Mouse (Mus musculus) gastrocnemius, adult 18-20 months (tissue): ENCODE measurements around the gene Gstp3. TPM values are rescaled to one million over a fixed set of nuclear protein-coding genes. Genes with fewer than 3 reads are reported as not detected.
"Not testable (repeated sequence)": the region's sequence is repeated elsewhere in the genome, so short reads cannot be mapped to it uniquely, and the experiment has no call there.

Source experiments
- DNase-seq: peaks from one replicate; pipeline ENCODE4 v3.0.0; 2021; ENCODE audit warnings: low spot score
- total RNA-seq, 2 experiments: library from RNA; stranded (reverse); gene quantifications; 2 replicates each; pipeline ENCODE4 v1.2.3; 2021

The Gstp3 gene
- total RNA-seq, 2 experiments from 2014 or later: not detected

DNA sequence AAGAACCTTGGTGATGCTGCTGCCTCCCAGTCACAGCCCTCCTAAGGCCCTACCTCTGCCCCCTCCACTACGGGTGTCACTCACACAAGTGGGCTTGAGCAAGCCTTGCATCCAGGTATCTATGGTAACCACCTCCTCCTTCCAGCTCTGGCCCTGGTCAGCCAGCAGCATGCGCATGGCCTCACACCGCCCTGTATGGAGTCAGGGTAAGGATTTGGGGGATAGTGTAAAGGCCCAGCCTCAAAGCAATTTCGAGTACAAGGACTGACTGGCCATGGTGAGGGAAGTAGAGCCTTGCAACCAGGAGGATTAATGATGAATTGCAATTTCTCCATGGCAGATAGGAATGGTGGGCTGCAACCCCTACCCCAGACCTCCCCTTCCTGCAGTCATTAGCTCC is 17.9 kb downstream of the Gstp3 start:
- not testable (repeated sequence) for DNase-seq

DNA sequence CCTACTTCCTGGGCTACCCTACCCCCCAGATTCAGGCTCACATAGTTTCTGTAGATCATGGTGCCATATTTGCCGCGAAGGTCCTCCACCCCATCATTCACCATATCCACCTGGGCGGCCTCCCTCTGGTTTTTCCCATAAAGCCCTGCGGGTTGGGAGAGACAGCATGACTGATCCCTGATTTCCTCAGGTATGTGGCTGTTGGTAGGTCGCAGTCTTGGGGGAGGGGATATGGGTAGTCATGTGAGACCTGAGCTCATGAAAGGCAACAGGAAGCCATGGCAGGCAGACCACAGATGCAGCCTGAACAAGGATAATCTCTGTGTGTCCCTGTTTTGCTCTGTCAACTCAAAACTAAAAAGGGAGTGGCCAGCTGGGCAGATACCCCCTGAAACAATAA is 18.4 kb downstream of the Gstp3 start:
- not testable (repeated sequence) for DNase-seq

DNA sequence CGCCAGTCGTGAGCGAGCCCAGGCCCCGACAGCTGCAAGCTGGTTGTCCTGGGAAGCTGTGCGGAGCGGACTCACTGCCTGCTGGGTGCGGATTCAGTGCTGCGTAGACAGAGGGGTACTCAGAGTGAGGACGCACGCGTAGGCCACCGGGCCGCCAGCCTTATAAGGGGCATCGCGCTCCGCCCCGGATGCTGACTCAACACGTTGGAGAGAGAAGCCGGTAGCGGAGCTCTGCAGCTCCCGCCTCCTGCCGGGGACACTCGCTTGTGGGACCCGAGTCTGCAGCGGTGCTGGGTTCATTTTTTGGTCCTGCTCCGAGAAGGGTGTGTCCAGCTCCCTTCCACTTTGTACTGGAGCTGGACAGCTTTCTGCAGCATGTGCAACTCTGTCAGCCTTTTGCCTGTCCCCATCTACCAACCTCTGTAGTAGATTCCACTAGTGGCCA is 21.6 kb downstream of the Gstp3 start, which contains the start of gene Gstp1:
Gstp1 (minus strand) TSS at position 198 of the 445 bp plus-strand sequence.
- DNase-seq: peak; percentile 92

DNA sequence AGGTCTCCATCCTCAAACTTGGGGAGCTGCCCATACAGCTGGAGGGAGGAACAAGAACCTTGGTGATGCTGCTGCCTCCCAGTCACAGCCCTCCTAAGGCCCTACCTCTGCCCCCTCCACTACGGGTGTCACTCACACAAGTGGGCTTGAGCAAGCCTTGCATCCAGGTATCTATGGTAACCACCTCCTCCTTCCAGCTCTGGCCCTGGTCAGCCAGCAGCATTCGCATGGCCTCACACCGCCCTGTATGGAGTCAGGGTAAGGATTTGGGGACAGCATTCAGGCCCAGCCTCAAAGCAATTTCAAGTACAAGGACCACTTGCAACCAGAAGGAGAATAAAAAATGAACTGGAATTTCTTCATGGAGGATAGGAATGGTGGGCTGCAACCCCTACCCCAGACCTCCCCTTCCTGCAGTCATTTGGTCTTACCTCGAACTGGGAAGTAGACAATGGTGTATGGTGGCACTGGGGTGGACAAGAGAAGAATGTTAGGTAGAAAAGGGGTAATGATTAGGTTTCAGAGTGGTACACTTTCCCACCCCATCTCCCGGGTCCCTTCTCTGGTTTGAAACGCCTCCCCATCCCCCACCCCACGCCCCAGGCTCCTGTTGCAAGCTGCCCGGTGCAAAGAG is 22.1 kb downstream of the Gstp3 start:
- DNase-seq: not testable (repeated sequence)

DNA sequence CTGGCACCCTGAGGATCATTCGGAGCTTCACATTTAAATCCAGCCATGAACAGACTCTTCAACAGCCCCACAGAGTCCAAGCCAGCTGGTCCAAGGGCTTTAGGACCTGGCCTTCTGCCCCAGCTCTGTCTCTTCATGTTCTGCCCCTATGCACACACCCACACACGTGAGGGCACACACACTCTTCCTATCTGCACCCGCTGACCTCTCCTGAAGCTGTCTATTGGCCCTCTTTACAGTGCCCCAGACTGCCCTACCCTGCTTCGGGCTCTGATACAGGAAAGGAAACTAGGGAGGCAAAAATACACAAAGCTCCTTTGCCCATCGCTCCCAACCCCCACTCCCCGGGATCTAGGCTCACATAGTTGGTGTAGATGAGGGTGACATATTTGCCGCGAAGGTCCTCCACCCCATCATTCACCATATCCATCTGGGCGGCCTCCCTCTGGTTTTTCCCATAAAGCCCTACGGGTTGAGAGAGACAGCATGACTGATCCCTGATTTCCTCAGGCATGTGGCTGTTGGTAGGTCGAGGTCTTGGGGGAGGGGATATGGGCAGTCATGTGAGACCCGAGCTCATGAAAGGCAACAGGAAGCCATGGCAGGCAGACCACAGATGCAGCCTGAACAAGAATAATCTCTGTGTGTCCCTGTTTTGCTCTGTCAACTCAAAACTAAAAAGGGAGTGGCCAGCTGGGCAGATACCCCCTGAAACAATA is 22.9 kb downstream of the Gstp3 start:
- DNase-seq: no peak

DNA sequence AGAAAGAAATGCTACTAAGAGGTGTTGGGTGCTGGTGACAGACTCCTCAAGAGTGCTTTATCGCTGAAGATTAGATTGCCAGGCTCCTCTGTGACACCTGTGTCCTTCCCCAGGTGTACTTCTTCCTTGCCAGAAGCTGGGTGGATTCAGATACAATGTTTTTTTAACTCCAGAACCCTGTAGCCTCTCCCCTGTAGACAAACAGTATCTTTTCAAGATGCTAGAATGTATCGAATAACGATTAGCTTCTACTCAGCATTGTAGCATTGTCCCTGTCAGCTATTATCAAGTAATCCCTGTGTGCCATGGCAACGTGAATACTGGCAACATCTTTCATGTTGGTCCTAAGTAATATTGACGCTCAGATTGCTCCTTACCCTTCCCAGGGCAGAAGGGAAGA is 25.6 kb downstream of the Gstp3 start:
- no peak for DNase-seq

DNA sequence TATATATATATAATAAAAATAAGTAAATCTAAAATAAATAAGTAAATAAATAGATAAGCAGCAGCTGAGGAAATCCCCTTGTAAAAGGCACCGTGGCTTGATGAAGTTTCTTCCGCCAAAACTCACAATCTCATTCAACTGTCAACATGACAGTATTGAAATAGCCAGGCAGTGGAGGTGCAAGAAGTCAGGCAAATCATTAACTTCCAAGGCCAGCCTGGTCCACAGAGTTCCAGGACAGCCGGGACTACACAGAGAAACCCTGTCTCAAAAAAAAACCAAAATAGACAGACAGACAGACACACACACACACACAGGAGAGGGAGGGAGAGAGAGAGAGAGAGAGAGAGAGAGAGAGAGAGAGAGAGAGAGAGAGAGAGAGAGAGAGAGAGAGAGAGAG is 26.1 kb downstream of the Gstp3 start:
- no peak for DNase-seq

DNA sequence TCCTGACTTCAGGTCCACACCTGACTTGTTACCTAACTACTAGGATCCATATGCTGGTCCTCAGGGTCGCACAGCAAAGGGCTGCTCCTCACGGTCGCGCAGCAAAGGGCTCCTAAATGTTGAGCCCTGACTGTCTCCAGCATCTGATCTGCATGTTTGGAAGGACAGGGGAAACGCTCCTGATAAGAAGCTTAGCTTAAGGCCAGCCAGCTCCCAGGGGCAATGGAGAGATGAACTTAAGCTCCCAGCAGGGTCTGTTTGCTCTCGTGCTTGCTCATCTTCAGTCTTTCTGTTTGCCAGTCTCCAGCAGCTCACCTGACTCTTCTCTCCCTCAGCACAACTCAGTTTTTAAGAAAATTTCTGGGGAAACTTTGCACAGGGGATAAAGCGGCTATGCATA is 26.7 kb downstream of the Gstp3 start:
- no peak for DNase-seq

DNA sequence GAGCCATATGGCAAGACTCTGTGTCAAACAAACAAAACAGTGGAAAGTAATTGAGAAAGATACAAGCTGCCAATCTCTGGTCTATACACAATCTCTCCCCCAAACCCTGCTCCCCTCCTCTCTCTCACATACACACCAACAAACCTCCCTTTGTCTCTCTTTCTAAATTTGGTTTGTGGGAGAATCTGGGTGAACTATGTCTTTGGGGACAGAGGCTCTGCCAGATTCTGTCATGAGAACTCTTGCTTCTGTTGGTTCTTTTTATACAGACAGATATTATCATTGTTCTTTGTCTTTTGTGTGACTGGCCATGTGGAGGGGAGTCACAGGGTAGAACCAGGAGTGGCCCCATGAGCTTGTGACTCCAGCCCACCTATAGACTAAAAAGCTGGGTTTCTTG is 31.8 kb downstream of the Gstp3 start:
- DNase-seq: no peak

DNA sequence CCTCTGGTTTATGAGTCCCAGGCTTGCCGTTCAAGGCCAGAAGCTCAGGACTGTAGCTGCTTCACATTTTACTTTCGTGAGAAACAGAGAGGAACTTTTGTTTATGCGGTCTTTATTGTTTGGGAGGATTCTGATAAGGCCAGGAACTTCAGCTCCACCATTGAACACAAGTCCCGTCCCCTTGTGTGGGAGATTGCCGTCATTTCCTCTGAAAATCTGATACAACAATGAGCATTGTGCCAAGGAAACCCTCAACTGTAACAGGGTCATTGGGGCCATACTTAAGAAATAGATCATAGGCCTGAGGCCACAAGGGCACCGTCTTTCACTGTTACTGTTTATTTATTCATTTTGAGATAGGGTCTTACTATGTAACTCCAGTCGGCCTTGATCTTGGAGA is 36.2 kb downstream of the Gstp3 start:
- no peak for DNase-seq

DNA sequence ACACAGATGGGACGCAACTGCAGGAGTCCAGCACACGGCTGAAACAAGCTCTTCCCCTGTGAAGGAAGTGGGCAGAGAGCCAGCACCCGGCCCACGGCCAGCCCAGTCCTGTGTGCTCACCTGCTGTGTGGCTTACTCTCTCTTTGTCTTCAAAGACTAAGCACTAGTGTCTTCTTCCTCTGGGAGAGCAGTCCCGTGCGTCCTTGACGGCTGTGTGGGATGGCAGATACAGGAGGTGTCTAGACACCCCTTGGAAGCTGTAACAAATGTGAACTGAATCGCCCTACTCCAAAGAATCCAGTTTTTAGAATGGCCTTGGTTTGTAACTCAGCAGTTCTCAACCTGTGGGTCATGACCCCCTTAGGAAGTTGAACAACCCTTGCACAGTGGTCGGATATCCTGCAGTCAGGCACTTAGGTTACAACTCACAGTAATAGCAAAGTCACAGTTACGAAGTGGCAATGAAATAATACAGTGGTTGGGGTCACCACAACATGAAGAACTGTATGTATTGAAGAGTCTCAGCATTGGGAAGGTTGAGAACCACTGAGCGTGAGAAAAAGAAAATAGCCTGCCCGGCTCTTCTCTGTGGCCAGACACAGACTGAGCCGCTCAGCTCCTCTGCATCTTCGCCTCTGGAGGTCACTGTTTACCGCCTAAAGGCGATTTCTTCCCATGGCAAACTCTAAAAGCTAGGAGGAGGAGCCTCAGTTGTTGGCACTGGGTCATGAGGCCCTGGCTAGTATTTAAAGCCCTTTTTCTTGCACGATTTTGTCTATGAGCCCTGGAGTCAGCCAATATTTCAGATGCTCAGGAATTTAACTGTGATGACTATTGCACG is 40.4 kb downstream of the Gstp3 start:
- DNase-seq: peak; percentile 92

DNA sequence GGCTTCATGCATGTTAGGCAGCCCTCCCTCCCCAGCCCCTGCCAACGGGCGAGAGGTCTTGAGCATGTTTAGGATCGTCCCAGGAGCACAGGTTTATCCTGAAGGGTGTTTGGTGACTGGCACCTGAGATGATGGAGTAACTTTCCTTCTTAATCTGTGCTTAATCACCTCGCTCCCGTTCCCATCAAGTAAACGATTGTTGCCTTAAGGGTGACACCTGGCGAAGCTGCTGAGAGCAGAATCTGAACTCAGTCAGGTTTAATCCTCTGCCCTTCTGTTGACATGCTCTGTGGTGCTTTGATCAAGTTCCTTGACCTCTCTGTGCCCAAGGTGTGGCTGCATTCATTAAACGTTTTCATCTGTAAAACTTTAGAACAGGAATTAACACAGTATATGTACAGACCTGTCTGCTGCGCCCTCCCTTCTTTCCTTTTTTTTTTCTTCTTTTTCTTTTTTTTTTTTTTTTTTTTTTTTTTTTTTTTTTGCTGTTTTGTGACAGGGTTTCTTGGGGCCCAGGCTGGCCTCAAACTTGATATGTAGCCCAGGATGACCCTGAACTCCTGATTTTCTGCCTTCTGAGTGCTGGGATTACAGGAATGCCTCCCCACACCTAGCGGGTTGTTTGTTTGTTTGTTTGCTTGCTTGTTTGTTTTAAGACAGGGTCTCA is 41.3 kb downstream of the Gstp3 start:
- DNase-seq: no peak

DNA sequence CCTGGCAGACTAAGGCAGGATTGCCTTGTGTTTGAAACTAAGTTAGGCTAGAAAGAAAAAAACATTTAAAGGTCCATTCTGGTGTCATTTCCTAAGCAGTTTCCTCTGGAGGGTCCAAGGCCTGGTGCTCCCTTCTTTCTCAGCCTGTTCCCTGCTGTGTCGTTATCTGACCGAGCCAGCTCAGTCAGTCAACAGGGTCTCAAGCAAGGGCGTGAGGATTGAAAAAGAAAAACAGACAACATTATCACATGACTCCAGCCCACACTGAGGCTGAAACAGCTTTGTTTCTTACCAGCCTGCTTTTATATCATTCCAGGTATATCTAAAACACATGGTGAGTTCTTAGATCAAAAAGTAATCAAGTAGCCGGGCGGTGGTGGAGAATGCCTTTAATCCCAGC is 43.7 kb downstream of the Gstp3 start:
- DNase-seq: no peak

DNA sequence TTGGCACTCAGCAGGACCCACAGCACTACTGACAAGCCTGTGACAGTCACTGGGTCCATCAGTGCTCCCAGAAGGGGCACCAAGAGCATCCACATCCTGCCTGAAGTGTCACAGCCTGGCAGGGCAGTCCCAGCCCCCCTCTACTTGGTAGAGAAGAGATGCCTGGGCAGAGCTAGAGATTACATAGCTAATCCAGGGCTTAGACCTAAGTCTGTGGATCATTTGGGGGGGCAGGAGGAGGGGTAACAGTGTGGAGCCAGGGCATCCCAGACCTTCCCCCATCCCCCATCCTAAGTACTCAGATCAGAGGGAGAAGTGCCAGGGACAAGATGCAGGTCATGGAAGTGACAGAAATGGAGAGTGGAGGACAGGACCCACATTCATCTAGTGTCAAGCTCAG is 44.6 kb downstream of the Gstp3 start:
- DNase-seq: no peak

DNA sequence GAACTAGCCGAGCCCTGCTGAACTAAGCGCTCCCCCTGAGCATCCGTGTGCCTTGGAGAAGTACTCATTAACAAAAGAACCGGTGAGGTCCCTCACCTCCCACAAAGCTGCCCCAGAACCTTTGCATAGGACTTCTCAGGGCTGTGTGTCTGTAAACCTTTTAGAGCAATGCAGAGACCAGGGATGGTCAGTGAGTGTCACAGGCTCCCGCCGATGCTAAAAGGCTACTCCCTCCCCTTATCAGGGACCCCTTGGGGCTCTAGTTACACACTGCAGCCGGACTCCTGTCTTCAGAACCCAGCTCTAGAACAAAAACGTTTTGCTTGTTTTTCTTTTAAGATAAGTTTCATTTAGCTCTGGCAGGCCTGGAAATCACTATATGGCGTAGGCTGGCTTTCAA is 46.3 kb downstream of the Gstp3 start:
- DNase-seq: no peak

DNA sequence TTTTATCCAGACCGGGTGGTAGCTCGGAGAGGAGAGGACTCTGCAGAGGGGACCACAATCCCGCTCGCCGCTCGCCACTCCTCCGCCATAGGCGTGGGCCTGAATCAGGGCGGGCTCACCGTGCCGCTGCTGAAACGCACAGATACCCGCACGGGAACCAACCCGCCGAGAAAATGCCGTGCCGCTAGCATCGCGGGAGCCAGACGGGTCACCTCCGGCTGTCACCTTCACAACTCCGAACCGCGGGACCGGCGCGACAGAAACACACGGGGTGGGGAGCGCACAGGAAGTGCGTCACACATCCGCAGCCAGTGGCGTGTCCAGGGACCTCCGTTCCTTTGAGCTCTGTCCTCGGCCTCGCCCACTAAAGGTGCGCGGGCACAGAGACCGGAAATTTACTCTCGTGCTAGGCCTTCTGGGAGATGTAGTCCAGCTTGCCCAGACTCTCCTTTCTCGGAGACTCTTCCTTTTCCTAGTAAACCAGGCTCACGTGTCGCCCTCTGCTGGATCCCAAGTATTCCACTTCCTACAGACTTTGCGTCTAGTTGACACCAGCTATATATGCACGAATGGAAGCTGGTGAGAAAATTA is 46.8 kb downstream of the Gstp3 start, which contains the start of gene Ndufv1:
Ndufv1 (minus strand) TSS at position 375 of the 591 bp plus-strand sequence.
- peak; percentile 98 for DNase-seq

DNA sequence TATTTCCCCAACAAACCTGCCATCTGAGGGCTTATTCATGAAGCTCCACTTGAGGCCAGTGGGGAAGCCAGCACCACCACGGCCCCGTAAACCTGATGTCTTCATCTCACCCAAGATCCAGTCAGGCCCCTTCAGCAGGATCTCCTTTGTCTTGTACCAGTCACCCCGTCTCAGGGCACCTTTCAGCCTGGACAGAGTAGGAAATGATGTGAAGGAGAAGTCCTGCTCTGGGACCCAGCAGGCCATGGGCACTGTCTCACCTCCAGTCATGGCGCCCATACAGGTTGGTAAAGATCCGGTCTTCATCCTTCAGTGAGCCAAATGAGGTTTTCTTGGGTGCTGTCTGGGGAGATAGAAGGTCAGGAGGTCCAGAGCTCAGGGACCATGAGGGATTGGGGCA is 48.3 kb downstream of the Gstp3 start:
- no peak for DNase-seq
